Mouse (Mus musculus) stomach, embryonic 14.5 days (tissue): Measurements from ENCODE around the gene Trabd2b. TPM values are rescaled to one million over a fixed set of nuclear protein-coding genes. Genes with fewer than 3 reads are reported as not detected.

Experiments used
- ATAC-seq: fragments of 200-750 bp; cut with Nextera tagmentation; 2 replicates; pipeline ENCODE4 v1.8.0; 2017; ENCODE audit warnings: low read depth, moderate TSS enrichment; ENCODE audit not compliant: insufficient number of reproducible peaks, insufficient read depth, low FRiP score
- H3K27ac ChIP-seq: fragments of 300-500 bp; sonication (generic); 2 replicates; pipeline ENCODE4 v1.5.1; 2014; ENCODE audit warnings: mild to moderate bottlenecking, low read length, moderate library complexity, mixed read lengths
- H3K27me3 ChIP-seq: fragments of 300-500 bp; sonication (generic); 2 replicates; pipeline ENCODE4 v1.6.1; 2014; ENCODE audit warnings: low read length, control low read depth, mixed read lengths; ENCODE audit not compliant: control insufficient read depth, insufficient read depth
- H3K36me3 ChIP-seq: fragments of 300-500 bp; sonication (generic); 2 replicates; pipeline ENCODE4 v1.6.1; 2014; ENCODE audit warnings: mild to moderate bottlenecking, control low read depth, low read length, moderate library complexity, mixed read lengths; ENCODE audit not compliant: control insufficient read depth, insufficient read depth
- H3K4me1 ChIP-seq: fragments of 300-500 bp; sonication (generic); 2 replicates; pipeline ENCODE4 v1.6.1; 2014; ENCODE audit warnings: low read length, control low read depth, mixed read lengths; ENCODE audit not compliant: control insufficient read depth, insufficient read depth
- H3K4me2 ChIP-seq: fragments of 300-500 bp; sonication (generic); replicated peaks from 2 replicates; pipeline ENCODE4 v1.6.1; 2014; ENCODE audit warnings: low read depth, low read length, control low read depth
- H3K4me3 ChIP-seq: fragments of 300-500 bp; sonication (generic); 2 replicates; pipeline ENCODE4 v1.5.1; 2014; ENCODE audit warnings: low read depth, low read length, control low read depth
- H3K9ac ChIP-seq: fragments of 300-500 bp; sonication (generic); replicated peaks from 2 replicates; pipeline ENCODE4 v1.6.1; 2014; ENCODE audit warnings: low read depth, mild to moderate bottlenecking, control low read depth, low read length, moderate library complexity, mixed read lengths
- H3K9me3 ChIP-seq: fragments of 300-500 bp; sonication (generic); 2 replicates; pipeline ENCODE4 v1.6.1; 2016; ENCODE audit warnings: low read depth, low read length, control low read depth; ENCODE audit not compliant: control insufficient read depth
- WGBS: fragments of 180-500 bp; shearing (Covaris S2); extraction: QIAGEN DNeasy Blood & Tissue Kit; methylation state at CpG from one replicate; pipeline ENCODE4 v1.1.7; 2014; 5-methylcytosine and 5-hydroxymethylcytosine counted together
- polyA plus RNA-seq: library from polyadenylated mRNA; unstranded; fragments of >200 nt; fragmentation: Nextera tagmentation; extraction: Ambion mirVana; gene quantifications from 2 replicates; pipeline ENCODE4 v1.2.1, GENCODE M21; 2014

The Trabd2b gene
- polyA plus RNA-seq, 1 experiment from 2014 or later = 0.93 TPM

GRCm38 (mm10) chr4:114531591-114531990 is 125.1 kb downstream of the Trabd2b start:
- Histone ChIP-seq H3K36me3 (no peaks in the 10 kb centered on the region), H3K27me3 (no peaks in the 10 kb centered on the region), H3K9me3 (no peaks in the 10 kb centered on the region), H3K4me1 (no peaks in the 10 kb centered on the region), H3K9ac (no peak overlapping the region), H3K27ac (no peak overlapping the region), H3K4me3 (no peak overlapping the region), H3K4me2 (no peak overlapping the region)
- 71% methylated on average over 6 of the region's 6 CpGs for WGBS
- ATAC-seq = no peak

GRCm38 (mm10) chr4:114533894-114534754 is 127.6 kb downstream of the Trabd2b start:
- Histone ChIP-seq H3K9me3 (no peaks in the 10 kb centered on the region), H3K4me1 (no peaks in the 10 kb centered on the region), H3K27me3 (no peaks in the 10 kb centered on the region), H3K4me2 (no peak overlapping the region), H3K9ac (no peak overlapping the region), H3K4me3 (no peak overlapping the region), H3K27ac (no peak overlapping the region), H3K36me3 (no peaks in the 10 kb centered on the region)
- no peak for ATAC-seq
- WGBS = 71% methylated on average over 4 of the region's 4 CpGs

- H3K4me2 ChIP-seq = no peak overlapping the region
- H3K4me1 ChIP-seq = no peaks in the 10 kb centered on the region
- H3K4me3 ChIP-seq = no peak overlapping the region
- no peaks in the 10 kb centered on the region for H3K9me3 ChIP-seq
- 81% methylated on average over 6 of the region's 6 CpGs for WGBS
- H3K27ac ChIP-seq = no peak overlapping the region
- no peaks in the 10 kb centered on the region for H3K36me3 ChIP-seq
- H3K9ac ChIP-seq = no peak overlapping the region
- H3K27me3 ChIP-seq = no peaks in the 10 kb centered on the region
- ATAC-seq = no peak
These were observed 131.0 kb downstream of the Trabd2b start for GRCm38 (mm10) chr4:114537376-114537974.

GRCm38 (mm10) chr4:114540031-114540430 is 133.5 kb downstream of the Trabd2b start:
- H3K36me3 ChIP-seq = no peaks in the 10 kb centered on the region
- H3K9me3 ChIP-seq = no peaks in the 10 kb centered on the region
- H3K9ac ChIP-seq = no peak overlapping the region
- no peaks in the 10 kb centered on the region for H3K27me3 ChIP-seq
- H3K4me3 ChIP-seq = no peak overlapping the region
- 90% methylated on average over 7 of the region's 7 CpGs for WGBS
- ATAC-seq = no peak
- no peak overlapping the region for H3K27ac ChIP-seq
- H3K4me2 ChIP-seq = no peak overlapping the region
- H3K4me1 ChIP-seq = no peaks in the 10 kb centered on the region

- H3K9me3 ChIP-seq = no peaks in the 10 kb centered on the region
- H3K4me1 ChIP-seq = no peaks in the 10 kb centered on the region
- 86% methylated on average over 1 of the region's 1 CpGs for WGBS
These were observed 134.7 kb downstream of the Trabd2b start for GRCm38 (mm10) chr4:114541221-114541620.

GRCm38 (mm10) chr4:114542136-114542535 is 135.6 kb downstream of the Trabd2b start:
- H3K4me2 ChIP-seq = no peak overlapping the region
- H3K36me3 ChIP-seq = no peaks in the 10 kb centered on the region
- no peaks in the 10 kb centered on the region for H3K9me3 ChIP-seq
- WGBS = 75% methylated on average over 4 of the region's 4 CpGs
- no peaks in the 10 kb centered on the region for H3K4me1 ChIP-seq
- no peak overlapping the region for H3K9ac ChIP-seq
- no peak overlapping the region for H3K4me3 ChIP-seq
- ATAC-seq = no peak
- no peaks in the 10 kb centered on the region for H3K27me3 ChIP-seq
- H3K27ac ChIP-seq = no peak overlapping the region

More at GRCm38 (mm10) chr4:114541221-114541620, 134.7 kb downstream of the Trabd2b start:
- ATAC-seq = no peak
- H3K9ac ChIP-seq = no peak overlapping the region
- H3K27me3 ChIP-seq = no peaks in the 10 kb centered on the region
- H3K36me3 ChIP-seq = no peaks in the 10 kb centered on the region
- H3K4me2 ChIP-seq = no peak overlapping the region
- H3K27ac ChIP-seq = no peak overlapping the region
- no peak overlapping the region for H3K4me3 ChIP-seq

- Histone ChIP-seq H3K36me3 (no peaks in the 10 kb centered on the region), H3K27me3 (no peaks in the 10 kb centered on the region), H3K4me3 (no peak overlapping the region), H3K9ac (no peak overlapping the region), H3K4me1 (no peaks in the 10 kb centered on the region; the same call in 1 of the 2 replicates), H3K9me3 (no peaks in the 10 kb centered on the region), H3K27ac (no peak overlapping the region), H3K4me2 (no peak overlapping the region)
- WGBS = 81% methylated on average over 3 of the region's 3 CpGs
- ATAC-seq = no peak
These were observed 139.1 kb downstream of the Trabd2b start for GRCm38 (mm10) chr4:114545481-114546200.

- H3K36me3 ChIP-seq = no peaks in the 10 kb centered on the region
- no peaks in the 10 kb centered on the region for H3K27me3 ChIP-seq
- no peak overlapping the region for H3K4me2 ChIP-seq
- no peak for ATAC-seq
- H3K9ac ChIP-seq = no peak overlapping the region
- WGBS = 65% methylated on average over 8 of the region's 8 CpGs
- H3K9me3 ChIP-seq = no peaks in the 10 kb centered on the region
- no peak overlapping the region for H3K4me3 ChIP-seq
- no peaks in the 10 kb centered on the region; the same call in 1 of the 2 replicates for H3K4me1 ChIP-seq
- H3K27ac ChIP-seq = no peak overlapping the region
These were observed 141.3 kb downstream of the Trabd2b start for GRCm38 (mm10) chr4:114547658-114548448.
